Mouse (Mus musculus) hindbrain, postnatal 0 days (tissue): ENCODE results near the gene C1qtnf7. TPM values are rescaled to one million over a fixed set of nuclear protein-coding genes. Genes with fewer than 3 reads are reported as not detected.
A peak's percentile ranks its signal among the peaks of the same experiment; 100 is the strongest.

Source experiments
- ATAC-seq: fragments of 200-750 bp; cut with Nextera tagmentation; 2 replicates; pipeline ENCODE4 v1.8.0; 2017; ENCODE audit warnings: mild to moderate bottlenecking, moderate TSS enrichment, moderate library complexity
- DNase-seq: peaks from one replicate; pipeline ENCODE4 v3.0.0-alpha.2; 2015; ENCODE audit warnings: low spot score
- H3K27ac ChIP-seq: fragments of 300-500 bp; sonication (generic); 2 replicates; pipeline ENCODE4 v1.5.1; 2014; ENCODE audit warnings: mild to moderate bottlenecking
- H3K27me3 ChIP-seq: fragments of 300-500 bp; sonication (generic); 2 replicates; pipeline ENCODE4 v1.6.1; 2014; ENCODE audit warnings: low read length, mixed read lengths; ENCODE audit not compliant: insufficient read depth
- H3K36me3 ChIP-seq: fragments of 300-500 bp; sonication (generic); 2 replicates; pipeline ENCODE4 v1.6.1; 2014; ENCODE audit warnings: low read length, mixed read lengths; ENCODE audit not compliant: insufficient read depth
- H3K4me1 ChIP-seq: fragments of 300-500 bp; sonication (generic); 2 replicates; pipeline ENCODE4 v1.6.1; 2014; ENCODE audit warnings: antibody characterized with exemption, low read length, mixed read lengths; ENCODE audit not compliant: insufficient read depth
- H3K4me2 ChIP-seq: fragments of 300-500 bp; sonication (generic); 2 replicates; pipeline ENCODE4 v1.6.1; 2014; ENCODE audit warnings: low read depth, mild to moderate bottlenecking, low read length, moderate library complexity, mixed read lengths
- H3K4me3 ChIP-seq: fragments of 300-500 bp; sonication (generic); 2 replicates; pipeline ENCODE4 v1.5.1; 2014; ENCODE audit warnings: low read length
- H3K9ac ChIP-seq: fragments of 300-500 bp; sonication (generic); replicated peaks from 2 replicates; pipeline ENCODE4 v1.6.1; 2014; ENCODE audit warnings: mild to moderate bottlenecking, low read length, moderate library complexity, mixed read lengths
- H3K9me3 ChIP-seq: fragments of 300-500 bp; sonication (generic); 2 replicates; pipeline ENCODE4 v1.6.1; 2016; ENCODE audit warnings: low read length, mixed read lengths
- CTCF ChIP-seq: IDR thresholded peaks from 2 replicates; pipeline ENCODE4 v1.5.1; 2016; ENCODE audit warnings: antibody characterized with exemption, control low read depth, low read depth
- WGBS: fragments of 180-500 bp; shearing (Covaris S2); extraction: QIAGEN DNeasy Blood & Tissue Kit; methylation state at CpG from one replicate; pipeline ENCODE4 v1.1.7; 2014; 5-methylcytosine and 5-hydroxymethylcytosine counted together
- polyA plus RNA-seq: library from polyadenylated mRNA; unstranded; fragments of >200 nt; fragmentation: Nextera tagmentation; extraction: Ambion mirVana; gene quantifications from 2 replicates; pipeline ENCODE4 v1.2.1, GENCODE M21; 2015
- total RNA-seq: library from RNA; depleted of rRNA; stranded (reverse); fragments of >200 nt; gene quantifications from 2 replicates; pipeline ENCODE4 v1.2.3, GENCODE M21; 2014; rRNA removed

The C1qtnf7 gene
- total and polyA plus RNA-seq, 2 experiments from 2014 or later: 0.52 to 1.3 TPM

GRCm38 (mm10) chr5:43663531-43663930, 148.2 kb downstream of the C1qtnf7 start:
- Histone ChIP-seq H3K4me2 (peak overlapping the region; percentile 52), H3K27ac (0 out of 2 replicates have a peak overlapping the region, but pooled peaks have one; percentile 5), H3K36me3 (no peaks in the 10 kb centered on the region), H3K4me3 (peak overlapping the region; percentile 41; the same call in 1 of the 2 replicates), H3K27me3 (no peaks in the 10 kb centered on the region), H3K9me3 (no peaks in the 10 kb centered on the region), H3K4me1 (peaks cover 9% of the 10 kb centered on the region), H3K9ac (0 out of 2 replicates have a peak overlapping the region, but pooled peaks have one; percentile 33)
- no peak for DNase-seq
- ATAC-seq: no peak
- 58% methylated on average over 6 of the region's 6 CpGs for WGBS
- no peak for TF ChIP-seq CTCF

DNA sequence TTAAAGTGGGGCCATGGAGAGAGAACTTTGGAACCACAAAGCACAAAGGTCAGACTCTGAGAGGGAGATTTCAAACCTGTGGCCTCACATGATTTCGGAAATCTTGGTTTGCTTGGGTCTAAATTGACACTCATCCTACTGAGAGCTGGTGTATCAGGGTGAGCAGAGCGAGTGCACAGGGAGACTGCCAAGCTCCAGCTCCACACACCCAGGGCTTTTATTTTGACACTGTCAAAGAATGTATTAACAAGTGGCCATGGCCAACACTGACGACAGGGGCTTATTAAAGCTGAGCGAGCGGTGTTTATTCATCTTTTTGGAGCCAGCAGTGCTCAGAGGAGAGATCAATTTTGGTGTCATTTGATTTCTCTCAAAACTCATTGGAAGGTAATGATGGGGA, 149.8 kb downstream of the C1qtnf7 start:
- DNase-seq: peak; percentile 77
- peak; percentile 11; the same call in 1 of the 2 replicates for TF ChIP-seq CTCF
- peak; percentile 53; the same call in 1 of the 2 replicates for ATAC-seq
- H3K4me2 ChIP-seq: peak overlapping the region; percentile 56
- peak overlapping the region; percentile 29 for H3K4me3 ChIP-seq
- peaks cover 9% of the 10 kb centered on the region for H3K4me1 ChIP-seq
- H3K27ac ChIP-seq: no peak overlapping the region; the same call in 1 of the 2 replicates
- H3K36me3 ChIP-seq: no peaks in the 10 kb centered on the region
- no peaks in the 10 kb centered on the region for H3K27me3 ChIP-seq
- WGBS: 20% methylated on average over 5 of the region's 5 CpGs
- H3K9ac ChIP-seq: peak overlapping the region; percentile 17; the same call in 1 of the 2 replicates
- no peaks in the 10 kb centered on the region for H3K9me3 ChIP-seq

Other genes starting within 250 kb of the C1qtnf7 start
- 5.6 and 6.6 TPM in 2 replicates for gene Cc2d2a, start 146.8 kb downstream of the C1qtnf7 start, total RNA-seq
- 5.1 and 7.6 TPM in 2 replicates for gene Cc2d2a, start 146.8 kb downstream of the C1qtnf7 start, polyA plus RNA-seq